Mouse (Mus musculus): Measurements from ENCODE around the gene Trf.

Gene Trf

GRCm38 (mm10) chr9:103230151-103230951 is at the start of gene Trf, which contains the start of gene Gm20425:
TSS of gene Trf (minus strand) at chr9:103230444.
TSS of gene Gm20425 (minus strand) at chr9:103230307.
- peak; percentile 31 for DNase-seq (ENCODE audit: low spot score)

GRCm38 (mm10) chr9:103276876-103277275 is 46.6 kb upstream of the Trf start:
- peak; percentile 14 for DNase-seq (ENCODE audit: low spot score)

GRCm38 (mm10) chr9:103275676-103276075 is 45.4 kb upstream of the Trf start:
- DNase-seq (ENCODE audit: low spot score), result no peak

- DNase-seq (ENCODE audit: low spot score), result no peak
These were observed 44.6 kb upstream of the Trf start for GRCm38 (mm10) chr9:103274819-103275218.

GRCm38 (mm10) chr9:103271104-103271503 is 40.9 kb upstream of the Trf start:
- DNase-seq (ENCODE audit: low spot score), result no peak

GRCm38 (mm10) chr9:103265778-103266177 is 35.5 kb upstream of the Trf start:
- no peak for DNase-seq (ENCODE audit: low spot score)

GRCm38 (mm10) chr9:103252906-103253305 is 22.7 kb upstream of the Trf start:
- no peak for DNase-seq (ENCODE audit: low spot score)

- DNase-seq (ENCODE audit: low spot score), result no peak
These were observed 18.4 kb upstream of the Trf start for GRCm38 (mm10) chr9:103248618-103249017.

GRCm38 (mm10) chr9:103246526-103247168 is 16.4 kb upstream of the Trf start:
- DNase-seq (ENCODE audit: low spot score), result no peak

GRCm38 (mm10) chr9:103243640-103244039 is 13.4 kb upstream of the Trf start:
- DNase-seq (ENCODE audit: low spot score), result no peak

- no peak for DNase-seq (ENCODE audit: low spot score)
These were observed 11.0 kb upstream of the Trf start for GRCm38 (mm10) chr9:103241206-103241605.

GRCm38 (mm10) chr9:103239471-103239870 is 9.2 kb upstream of the Trf start:
- DNase-seq (ENCODE audit: low spot score), result no peak

- DNase-seq (ENCODE audit: low spot score), result no peak
These were observed 4.4 kb upstream of the Trf start for GRCm38 (mm10) chr9:103234565-103235165.

GRCm38 (mm10) chr9:103234059-103234458 is 3.8 kb upstream of the Trf start:
- no peak for DNase-seq (ENCODE audit: low spot score)

- DNase-seq (ENCODE audit: low spot score), result no peak
These were observed 2.8 kb upstream of the Trf start for GRCm38 (mm10) chr9:103233006-103233395.

GRCm38 (mm10) chr9:103232232-103233005 is 2.2 kb upstream of the Trf start:
- no peak for DNase-seq (ENCODE audit: low spot score)

- no peak for DNase-seq (ENCODE audit: low spot score)
These were observed 992 bp downstream of the Trf start for GRCm38 (mm10) chr9:103229037-103229867.

- DNase-seq (ENCODE audit: low spot score), result no peak
These were observed 1.8 kb downstream of the Trf start for GRCm38 (mm10) chr9:103228370-103229003.

GRCm38 (mm10) chr9:103227760-103228159 is 2.5 kb downstream of the Trf start:
- no peak for DNase-seq (ENCODE audit: low spot score)

GRCm38 (mm10) chr9:103226806-103227205 is 3.4 kb downstream of the Trf start:
- no peak for DNase-seq (ENCODE audit: low spot score)

- DNase-seq (ENCODE audit: low spot score), result peak; percentile 45
These were observed 4.8 kb downstream of the Trf start for GRCm38 (mm10) chr9:103225464-103225863.
